Mouse (Mus musculus): ENCODE data around the gene Nptn. TPM values are rescaled to one million over a fixed set of nuclear protein-coding genes. Genes with fewer than 3 reads are reported as not detected.
A peak's percentile ranks its signal among the peaks of the same experiment; 100 is the strongest.

Gene Nptn
- total RNA-seq, 1 experiment = 131 TPM

DNA sequence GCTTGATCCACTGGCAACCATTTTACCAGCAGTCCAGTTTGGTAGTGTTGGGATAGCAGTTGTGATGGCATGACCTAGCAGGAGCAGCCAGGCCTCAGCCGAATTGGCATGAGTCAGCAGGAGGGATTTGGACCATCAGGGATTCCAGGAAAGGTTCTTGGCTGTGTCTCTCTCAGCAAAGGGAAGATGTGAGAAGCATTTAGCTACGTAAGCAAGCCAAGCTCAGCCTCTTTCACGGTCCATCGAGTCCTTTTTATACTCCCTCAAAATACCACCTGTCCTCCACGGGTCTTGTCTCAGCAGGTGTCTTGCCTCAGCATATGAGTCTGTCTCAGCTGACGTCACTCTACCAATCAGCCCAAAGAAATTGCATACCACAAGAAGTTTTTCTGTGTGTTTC lies 101.3 kb downstream of the Nptn start:
- H3K27ac ChIP-seq (ENCODE audit: insufficient read depth, low read depth, low read length, poor library complexity, severe bottlenecking) = no peak overlapping the region
- H3K4me3 ChIP-seq (ENCODE audit: insufficient read depth in 1 of 2, low read depth in 1 of 2, low read length in 2 of 2, poor library complexity in 1 of 2, severe bottlenecking in 1 of 2) = no peak overlapping the region
- no peak overlapping the region for H3K9ac ChIP-seq (ENCODE audit: insufficient read depth, low read depth, low read length, poor library complexity, severe bottlenecking)
- no peak for TF ChIP-seq CHD2 (IDR thresholded peaks at IDR 0.05; ENCODE audit: low read depth, low read length)
- TF ChIP-seq MAFK (IDR thresholded peaks at IDR 0.05; ENCODE audit: insufficient read depth, low read depth, low read length) = 0 out of 2 replicates have a peak, but pooled peaks have one; percentile 28
- no peaks in the 10 kb centered on the region for H3K36me3 ChIP-seq (ENCODE audit: control insufficient read depth, insufficient read depth, low read length, poor library complexity, severe bottlenecking)
- peaks cover 0 to 2% of the 10 kb centered on the region in 2 experiments; a peak in 1 of 4 replicates for H3K4me1 ChIP-seq (ENCODE audit: control insufficient read depth in 2 of 2, insufficient read depth in 2 of 2, low read length in 2 of 2, poor library complexity in 1 of 2)
- in situ Hi-C loops (cut with MboI; ENCODE audit: low sequenced_read_pairs in 2 of 2, unreplicated experiment in 2 of 2) = no loop called here
- no peaks in the 10 kb centered on the region for H3K9me3 ChIP-seq (ENCODE audit: control insufficient read depth, insufficient read depth, low read depth, low read length)
- no peak for DNase-seq (ENCODE audit: low read depth, low spot score)

DNA sequence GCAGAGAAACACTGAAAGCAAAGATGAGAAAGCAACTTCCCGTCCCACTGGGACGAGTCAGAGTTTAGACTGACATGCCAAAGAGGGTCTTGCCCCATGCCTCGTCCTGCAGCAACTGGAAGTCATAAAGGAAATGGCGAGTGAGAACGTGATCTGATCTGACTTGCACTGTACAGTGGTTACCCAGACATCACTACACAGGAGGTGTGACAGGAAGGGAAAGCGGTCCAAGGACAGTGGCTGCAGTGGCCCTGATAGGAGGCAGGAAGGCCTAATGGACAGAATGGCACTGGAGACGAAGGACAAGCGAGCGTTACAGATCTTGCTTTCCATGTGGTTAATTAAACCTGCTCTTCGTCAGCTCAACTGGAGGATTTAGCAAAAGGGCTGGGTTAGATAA lies 103.2 kb downstream of the Nptn start:
- H3K4me3 ChIP-seq (ENCODE audit: insufficient read depth in 1 of 2, low read depth in 1 of 2, low read length in 2 of 2, poor library complexity in 1 of 2, severe bottlenecking in 1 of 2) = no peak overlapping the region
- TF ChIP-seq CHD2 (IDR thresholded peaks at IDR 0.05; ENCODE audit: low read depth, low read length) (no peak), MAFK (IDR thresholded peaks at IDR 0.05; ENCODE audit: insufficient read depth, low read depth, low read length) (no peak), ZC3H11A (IDR thresholded peaks at IDR 0.05; ENCODE audit: borderline replicate concordance, low read depth, low read length) (no peak), ZNF384 (IDR thresholded peaks at IDR 0.05; ENCODE audit: low read depth, low read length) (no peak), HCFC1 (IDR thresholded peaks at IDR 0.05; ENCODE audit: borderline replicate concordance, insufficient read depth, low read length) (no peak)
- peaks cover 0 to 2% of the 10 kb centered on the region in 2 experiments; a peak in 1 of 4 replicates for H3K4me1 ChIP-seq (ENCODE audit: control insufficient read depth in 2 of 2, insufficient read depth in 2 of 2, low read length in 2 of 2, poor library complexity in 1 of 2)
- H3K27ac ChIP-seq (ENCODE audit: insufficient read depth, low read depth, low read length, poor library complexity, severe bottlenecking) = no peak overlapping the region
- H3K36me3 ChIP-seq (ENCODE audit: control insufficient read depth, insufficient read depth, low read length, poor library complexity, severe bottlenecking) = no peaks in the 10 kb centered on the region
- no peaks in the 10 kb centered on the region for H3K9me3 ChIP-seq (ENCODE audit: control insufficient read depth, insufficient read depth, low read depth, low read length)
- DNase-seq (ENCODE audit: low read depth, low spot score) = no peak
- no peak overlapping the region for H3K9ac ChIP-seq (ENCODE audit: insufficient read depth, low read depth, low read length, poor library complexity, severe bottlenecking)
- in situ Hi-C loops (cut with MboI; ENCODE audit: low sequenced_read_pairs in 2 of 2, unreplicated experiment in 2 of 2) = no loop called here

DNA sequence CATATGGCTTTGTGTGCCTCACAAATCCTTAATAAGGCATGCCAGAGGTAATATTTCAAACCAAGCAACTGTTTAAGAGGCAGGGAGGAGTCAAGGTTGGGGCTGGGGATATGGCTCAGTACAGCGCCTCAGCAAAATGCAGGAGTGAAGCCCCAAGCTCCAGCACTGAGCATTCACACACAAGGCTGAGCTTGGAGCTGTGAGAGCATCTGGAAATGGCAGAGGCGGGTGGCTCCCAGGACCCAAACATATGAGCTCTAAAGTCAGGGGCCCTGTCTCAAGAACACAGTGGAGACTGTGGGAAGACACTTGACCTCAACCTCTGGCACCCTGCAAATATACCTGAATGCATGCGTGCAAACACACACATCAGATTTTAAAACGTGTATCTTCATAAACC lies 106.0 kb downstream of the Nptn start:
- no peaks in the 10 kb centered on the region for H3K9me3 ChIP-seq (ENCODE audit: control insufficient read depth, insufficient read depth, low read depth, low read length)
- in situ Hi-C loops (cut with MboI; ENCODE audit: low sequenced_read_pairs in 2 of 2, unreplicated experiment in 2 of 2) = no loop called here
- no peak overlapping the region for H3K4me3 ChIP-seq (ENCODE audit: insufficient read depth in 1 of 2, low read depth in 1 of 2, low read length in 2 of 2, poor library complexity in 1 of 2, severe bottlenecking in 1 of 2)
- no peak for DNase-seq (ENCODE audit: low read depth, low spot score)
- TF ChIP-seq CHD2 (IDR thresholded peaks at IDR 0.05; ENCODE audit: low read depth, low read length) (no peak), ZNF384 (IDR thresholded peaks at IDR 0.05; ENCODE audit: low read depth, low read length) (no peak), ZC3H11A (IDR thresholded peaks at IDR 0.05; ENCODE audit: borderline replicate concordance, low read depth, low read length) (no peak), MAFK (IDR thresholded peaks at IDR 0.05; ENCODE audit: insufficient read depth, low read depth, low read length) (no peak), HCFC1 (IDR thresholded peaks at IDR 0.05; ENCODE audit: borderline replicate concordance, insufficient read depth, low read length) (no peak)
- no peak overlapping the region for H3K27ac ChIP-seq (ENCODE audit: insufficient read depth, low read depth, low read length, poor library complexity, severe bottlenecking)
- H3K4me1 ChIP-seq (ENCODE audit: control insufficient read depth in 2 of 2, insufficient read depth in 2 of 2, low read length in 2 of 2, poor library complexity in 1 of 2) = peaks cover 0 to 2% of the 10 kb centered on the region in 2 experiments; a peak in 1 of 4 replicates
- no peak overlapping the region for H3K9ac ChIP-seq (ENCODE audit: insufficient read depth, low read depth, low read length, poor library complexity, severe bottlenecking)
- no peaks in the 10 kb centered on the region for H3K36me3 ChIP-seq (ENCODE audit: control insufficient read depth, insufficient read depth, low read length, poor library complexity, severe bottlenecking)

DNA sequence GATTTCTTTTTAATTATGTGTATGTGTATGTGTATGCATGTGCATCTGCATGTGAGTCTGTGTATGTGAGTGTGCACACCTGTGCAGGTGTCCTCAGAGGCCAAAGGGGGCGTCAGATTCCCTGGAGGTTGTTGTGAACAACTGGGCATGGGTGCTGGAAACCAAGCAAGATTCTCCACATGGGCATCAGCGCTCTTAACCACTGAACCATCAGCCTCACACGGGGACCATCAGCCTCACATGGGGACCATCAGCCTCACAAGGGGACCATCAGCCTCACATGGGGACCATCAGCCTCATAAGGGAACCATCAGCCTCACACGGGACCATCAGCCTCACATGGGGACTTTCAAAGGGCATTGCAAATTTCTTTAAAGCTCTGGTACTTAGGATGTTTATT lies 108.7 kb downstream of the Nptn start:
- in situ Hi-C loops (cut with MboI; ENCODE audit: low sequenced_read_pairs in 2 of 2, unreplicated experiment in 2 of 2) = no loop called here
- no peak for TF ChIP-seq ZNF384 (IDR thresholded peaks at IDR 0.05; ENCODE audit: low read depth, low read length)
- TF ChIP-seq HCFC1 (IDR thresholded peaks at IDR 0.05; ENCODE audit: borderline replicate concordance, insufficient read depth, low read length) = no peak
- TF ChIP-seq ZC3H11A (IDR thresholded peaks at IDR 0.05; ENCODE audit: borderline replicate concordance, low read depth, low read length) = no peak
- no peak for TF ChIP-seq CHD2 (IDR thresholded peaks at IDR 0.05; ENCODE audit: low read depth, low read length)
- no peak for TF ChIP-seq MAFK (IDR thresholded peaks at IDR 0.05; ENCODE audit: insufficient read depth, low read depth, low read length)
- Histone ChIP-seq H3K9me3 (ENCODE audit: control insufficient read depth, insufficient read depth, low read depth, low read length) (no peaks in the 10 kb centered on the region), H3K9ac (ENCODE audit: insufficient read depth, low read depth, low read length, poor library complexity, severe bottlenecking) (no peak overlapping the region), H3K4me3 (ENCODE audit: insufficient read depth in 1 of 2, low read depth in 1 of 2, low read length in 2 of 2, poor library complexity in 1 of 2, severe bottlenecking in 1 of 2) (no peak overlapping the region), H3K27ac (ENCODE audit: insufficient read depth, low read depth, low read length, poor library complexity, severe bottlenecking) (no peak overlapping the region), H3K4me1 (ENCODE audit: control insufficient read depth in 2 of 2, insufficient read depth in 2 of 2, low read length in 2 of 2, poor library complexity in 1 of 2) (peaks cover 0 to 2% of the 10 kb centered on the region in 2 experiments; a peak in 1 of 4 replicates), H3K36me3 (ENCODE audit: control insufficient read depth, insufficient read depth, low read length, poor library complexity, severe bottlenecking) (no peaks in the 10 kb centered on the region)
- no peak for DNase-seq (ENCODE audit: low read depth, low spot score)

DNA sequence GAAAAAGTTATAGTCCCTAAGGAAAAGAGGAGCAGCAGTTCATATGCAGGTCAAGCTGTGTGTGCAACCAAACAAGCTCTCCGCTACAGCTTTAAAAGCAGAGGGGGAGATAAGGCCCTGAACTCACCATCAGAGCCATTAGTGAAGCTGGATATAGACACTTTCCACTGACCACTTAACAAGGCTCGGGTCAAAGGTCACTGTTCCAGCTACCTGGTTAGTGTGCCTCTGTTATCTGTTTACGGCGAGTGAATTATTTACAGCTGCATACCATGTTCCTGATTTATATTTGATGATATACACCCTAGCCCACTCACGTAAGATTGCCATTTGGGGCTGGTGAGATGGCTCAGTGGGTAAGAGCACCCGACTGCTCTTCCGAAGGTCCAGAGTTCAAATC lies 109.4 kb downstream of the Nptn start:
- H3K27ac ChIP-seq (ENCODE audit: insufficient read depth, low read depth, low read length, poor library complexity, severe bottlenecking) = no peak overlapping the region
- H3K9me3 ChIP-seq (ENCODE audit: control insufficient read depth, insufficient read depth, low read depth, low read length) = no peaks in the 10 kb centered on the region
- no peaks in the 10 kb centered on the region for H3K36me3 ChIP-seq (ENCODE audit: control insufficient read depth, insufficient read depth, low read length, poor library complexity, severe bottlenecking)
- no peak overlapping the region for H3K9ac ChIP-seq (ENCODE audit: insufficient read depth, low read depth, low read length, poor library complexity, severe bottlenecking)
- in situ Hi-C loops (cut with MboI; ENCODE audit: low sequenced_read_pairs in 2 of 2, unreplicated experiment in 2 of 2) = no loop called here
- peaks cover 0 to 2% of the 10 kb centered on the region in 2 experiments; a peak in 1 of 4 replicates for H3K4me1 ChIP-seq (ENCODE audit: control insufficient read depth in 2 of 2, insufficient read depth in 2 of 2, low read length in 2 of 2, poor library complexity in 1 of 2)
- no peak overlapping the region for H3K4me3 ChIP-seq (ENCODE audit: insufficient read depth in 1 of 2, low read depth in 1 of 2, low read length in 2 of 2, poor library complexity in 1 of 2, severe bottlenecking in 1 of 2)
- TF ChIP-seq ZC3H11A (IDR thresholded peaks at IDR 0.05; ENCODE audit: borderline replicate concordance, low read depth, low read length) = no peak
- TF ChIP-seq HCFC1 (IDR thresholded peaks at IDR 0.05; ENCODE audit: borderline replicate concordance, insufficient read depth, low read length) = no peak
- no peak for TF ChIP-seq CHD2 (IDR thresholded peaks at IDR 0.05; ENCODE audit: low read depth, low read length)
- no peak for TF ChIP-seq MAFK (IDR thresholded peaks at IDR 0.05; ENCODE audit: insufficient read depth, low read depth, low read length)
- TF ChIP-seq ZNF384 (IDR thresholded peaks at IDR 0.05; ENCODE audit: low read depth, low read length) = no peak
- no peak for DNase-seq (ENCODE audit: low read depth, low spot score)
